Mouse (Mus musculus) heart, adult 2 months (tissue): ENCODE measurements around the gene 1810043G02Rik. TPM values are rescaled to one million over a fixed set of nuclear protein-coding genes. Genes with fewer than 3 reads are reported as not detected.
"Not testable (repeated sequence)": the region's sequence is repeated elsewhere in the genome, so short reads cannot be mapped to it uniquely, and the experiment has no call there.

Source experiments
- DNase-seq, 2 experiments: peaks; one replicate each; pipeline ENCODE4 v3.0.0; 2021
- H3K27ac ChIP-seq: fragments of 200-600 bp; 2 replicates; pipeline ENCODE4 v1.8.1; 2022
- H3K27me3 ChIP-seq: fragments of 200-500 bp; 2 replicates; pipeline ENCODE4 v1.6.1; 2012; ENCODE audit warnings: mild to moderate bottlenecking, low read length, inconsistent platforms, mixed read lengths; ENCODE audit not compliant: control insufficient read depth, insufficient read depth
- H3K36me3 ChIP-seq: fragments of 200-500 bp; 2 replicates; pipeline ENCODE4 v1.6.1; 2012; ENCODE audit warnings: low read length, inconsistent platforms; ENCODE audit not compliant: control insufficient read depth, insufficient read depth
- H3K4me1 ChIP-seq: fragments of 200-500 bp; 2 replicates; pipeline ENCODE4 v1.6.1; 2011; ENCODE audit warnings: low read length; ENCODE audit not compliant: control insufficient read depth, insufficient read depth
- H3K4me3 ChIP-seq: fragments of 200-600 bp; 2 replicates; pipeline ENCODE4 v1.8.1; 2022
- H3K79me2 ChIP-seq: fragments of 200-500 bp; replicated peaks from 2 replicates; pipeline ENCODE4 v1.6.1; 2012; ENCODE audit warnings: mild to moderate bottlenecking, inconsistent platforms, low read length, moderate library complexity, mixed read lengths; ENCODE audit not compliant: control insufficient read depth, insufficient read depth
- H3K9ac ChIP-seq: fragments of 200-500 bp; 2 replicates; pipeline ENCODE4 v1.6.1; 2012; ENCODE audit warnings: low read depth, mild to moderate bottlenecking, control low read depth, inconsistent platforms, low read length, mixed read lengths
- CTCF ChIP-seq: fragments of 200-600 bp; IDR thresholded peaks from 2 replicates; pipeline ENCODE4 v1.8.1; 2022; ENCODE audit warnings: antibody characterized with exemption, mild to moderate bottlenecking, moderate library complexity
- EP300 ChIP-seq: fragments of 200-500 bp; IDR thresholded peaks from 2 replicates; pipeline ENCODE4 v1.6.1; 2011; ENCODE audit warnings: low read depth, low read length, control low read depth; ENCODE audit not compliant: insufficient read depth
- POLR2A ChIP-seq: fragments of 200-500 bp; IDR thresholded peaks from 2 replicates; pipeline ENCODE4 v1.6.1; 2011; ENCODE audit warnings: mild to moderate bottlenecking, low read depth, low read length, control low read depth; ENCODE audit not compliant: insufficient read depth
- WGBS: fragments of 180-500 bp; shearing (Covaris S2); methylation state at CpG from one replicate; pipeline ENCODE4 v1.1.7; 2018; 5-methylcytosine and 5-hydroxymethylcytosine counted together
- intact Hi-C: fragments of 180-260 bp; cut with DNase I; formaldehyde crosslinking; loops from one replicate; pipeline ENCODE4 v1.15.1; 2025
- long read RNA-seq: library from polyadenylated mRNA; stranded (forward); transcript quantifications from one replicate; pipeline ENCODE4 v2.0.0, GENCODE M21; 2021
- polyA plus RNA-seq: library from polyadenylated mRNA; depleted of rRNA; stranded (reverse); fragments of >200 nt; gene quantifications from 2 replicates; pipeline ENCODE4 v1.2.3, GENCODE M21; 2012; rRNA removed
- total RNA-seq, 2 experiments: library from RNA; stranded (reverse); gene quantifications; 2 replicates each; pipeline ENCODE4 v1.2.3; 2021

Gene 1810043G02Rik
- 10 to 100 TPM in 1 of 2 experiments, 1 to 10 TPM in 1; 8.9 to 10.7 TPM for total RNA-seq
- 21.7 and 24.9 TPM in 2 replicates for polyA plus RNA-seq
- long read RNA-seq: 0 reads

DNA sequence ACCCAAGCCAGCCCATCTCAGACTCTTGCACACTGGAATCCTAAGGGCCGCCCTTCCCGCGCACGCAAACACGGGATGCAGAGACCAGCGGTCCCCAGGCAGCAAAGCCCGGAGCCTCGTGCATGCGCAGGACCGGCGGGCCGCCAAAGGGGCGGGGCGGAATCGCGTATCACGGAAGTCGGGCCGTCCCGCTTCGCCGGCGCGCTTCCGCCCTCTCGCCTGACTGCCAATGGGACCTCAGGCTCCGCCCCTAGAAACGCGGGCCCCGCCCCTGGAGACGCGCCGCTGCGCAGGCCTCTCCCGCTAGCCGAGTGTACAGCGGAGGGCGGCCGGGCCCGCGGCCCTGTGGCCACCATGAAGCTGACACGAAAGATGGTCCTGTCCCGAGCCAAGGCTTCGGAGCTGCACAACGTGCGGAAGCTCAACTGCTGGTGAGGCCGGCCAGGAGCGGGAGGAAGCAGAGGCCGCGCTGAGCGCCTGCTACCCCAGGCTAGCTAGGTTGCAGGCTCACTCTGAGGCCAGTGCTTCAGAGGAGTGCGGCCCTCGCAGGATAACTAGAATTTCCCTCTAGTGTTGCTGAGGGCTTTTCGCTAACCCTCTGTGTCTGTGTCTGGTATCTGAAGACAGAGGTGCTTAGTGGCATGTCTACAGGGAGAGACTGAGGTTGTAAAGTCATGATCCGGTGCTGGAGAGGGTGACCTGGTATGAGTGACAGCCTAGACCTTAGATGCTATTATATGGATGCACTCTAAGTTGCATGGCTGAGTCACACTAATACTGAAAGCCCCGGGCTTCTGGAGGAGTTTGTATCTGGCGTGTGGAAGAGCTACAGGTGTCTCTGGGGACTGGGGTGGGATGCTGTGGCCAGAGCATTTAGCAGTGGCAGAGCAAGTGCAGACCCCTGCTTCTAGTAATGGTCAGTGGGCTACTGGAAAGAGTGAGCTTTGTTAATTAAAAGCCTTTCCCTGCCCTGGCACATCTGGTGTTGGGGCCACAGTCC, at the start of gene 1810043G02Rik:
Gene 1810043G02Rik, plus strand, starts transcription at position 174 of the 1,000 bp plus-strand sequence.
- Histone ChIP-seq H3K79me2 (no peaks in the 10 kb centered on the region), H3K27me3 (no peaks in the 10 kb centered on the region), H3K27ac (peak within 1 kb of the TSS; percentile 69), H3K4me3 (peak within 1 kb of the TSS; percentile 85), H3K9ac (peak within 1 kb of the TSS; percentile 92), H3K4me1 (peaks cover 1% of the 10 kb centered on the region; the same call in 1 of the 2 replicates), H3K36me3 (no peaks in the 10 kb centered on the region)
- DNase-seq: peak; percentile 99 to 100
- intact Hi-C loops: no loop called here
- WGBS: 1% methylated on average over 56 of the region's 57 CpGs
- 0 out of 2 replicates have a peak, but pooled peaks have one; percentile 45 for TF ChIP-seq EP300
- peak; percentile 64 for TF ChIP-seq POLR2A
- TF ChIP-seq CTCF: no peak

DNA sequence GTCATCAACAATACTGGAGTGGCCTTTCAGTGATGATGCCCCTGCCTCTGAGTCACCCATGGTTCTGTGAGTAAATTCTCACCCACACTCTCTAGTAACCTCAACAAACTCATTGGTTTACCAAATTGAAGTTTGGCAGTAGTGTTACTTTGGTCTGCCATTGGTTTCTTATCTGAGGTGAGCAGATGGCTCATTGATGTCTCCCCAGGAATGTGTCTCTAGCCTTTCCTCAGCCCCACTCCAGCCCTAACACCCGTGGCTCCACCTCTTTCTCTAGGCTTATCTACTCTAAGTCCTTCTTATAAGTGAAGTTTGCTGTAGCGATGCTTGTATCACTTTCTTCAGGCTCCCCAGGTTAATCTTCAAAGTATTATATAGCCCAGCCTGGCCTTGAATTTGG, 38.6 kb upstream of the 1810043G02Rik start:
- no peak overlapping the region for H3K4me3 ChIP-seq
- H3K79me2 ChIP-seq: no peaks in the 10 kb centered on the region
- intact Hi-C loops: no loop called here
- H3K27ac ChIP-seq: no peak overlapping the region
- DNase-seq: no peak
- H3K27me3 ChIP-seq: no peaks in the 10 kb centered on the region
- TF ChIP-seq POLR2A (no peak), CTCF (no peak), EP300 (no peak)
- 50% methylated on average over 2 of the region's 2 CpGs for WGBS
- no peak overlapping the region for H3K9ac ChIP-seq
- H3K36me3 ChIP-seq: no peaks in the 10 kb centered on the region
- H3K4me1 ChIP-seq: no peaks in the 10 kb centered on the region

DNA sequence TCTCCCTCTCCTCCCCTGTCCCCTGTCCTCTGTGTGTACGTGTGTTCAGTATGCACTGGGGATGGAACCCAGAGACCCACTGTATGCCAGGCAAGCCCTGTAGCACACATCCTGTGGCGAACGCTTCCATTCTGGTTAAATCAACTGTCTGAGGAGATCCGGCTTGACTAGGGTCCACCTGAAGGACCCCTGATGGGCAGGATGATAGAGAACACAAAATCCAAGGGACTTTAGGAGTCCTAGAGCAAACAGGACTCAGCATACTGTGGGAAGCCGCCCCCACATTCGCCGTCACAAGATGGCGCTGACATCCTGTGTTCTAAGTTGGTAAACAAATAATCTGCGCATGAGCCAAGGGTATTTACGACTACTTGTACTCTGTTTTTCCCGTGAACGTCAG, 27.9 kb upstream of the 1810043G02Rik start:
- H3K9ac ChIP-seq, H3K79me2 ChIP-seq, H3K4me3 ChIP-seq, H3K36me3 ChIP-seq, intact Hi-C loops, H3K27ac ChIP-seq, DNase-seq, H3K27me3 ChIP-seq, H3K4me1 ChIP-seq: not testable (repeated sequence)
- 92% methylated on average over 10 of the region's 12 CpGs for WGBS

DNA sequence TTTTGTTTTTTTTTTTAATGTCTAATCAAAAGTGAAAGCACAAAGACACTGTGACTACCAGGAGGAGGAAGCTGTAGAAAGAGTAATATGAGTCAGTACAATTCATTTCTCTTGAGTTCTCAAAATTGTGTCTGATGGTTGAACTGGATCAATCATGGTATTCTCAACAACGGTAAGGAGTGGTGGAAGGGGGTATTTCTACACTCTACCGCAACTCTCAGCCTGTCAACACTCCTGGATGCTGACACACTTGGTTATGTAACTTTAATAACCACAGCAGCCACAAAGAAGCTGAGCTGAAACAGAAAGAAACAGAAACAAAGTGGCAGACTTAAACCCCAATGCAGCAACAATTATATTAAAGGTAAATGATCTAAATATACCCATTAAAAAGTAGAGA, 15.6 kb upstream of the 1810043G02Rik start:
- Histone ChIP-seq H3K4me3 (no peak overlapping the region), H3K4me1 (no peaks in the 10 kb centered on the region), H3K79me2 (no peaks in the 10 kb centered on the region), H3K9ac (no peak overlapping the region), H3K27ac (no peak overlapping the region), H3K36me3 (no peaks in the 10 kb centered on the region), H3K27me3 (no peaks in the 10 kb centered on the region)
- WGBS: 64% methylated on average over 2 of the region's 2 CpGs
- TF ChIP-seq EP300 (no peak), CTCF (no peak), POLR2A (no peak)
- intact Hi-C loops: no loop called here
- no peak for DNase-seq

DNA sequence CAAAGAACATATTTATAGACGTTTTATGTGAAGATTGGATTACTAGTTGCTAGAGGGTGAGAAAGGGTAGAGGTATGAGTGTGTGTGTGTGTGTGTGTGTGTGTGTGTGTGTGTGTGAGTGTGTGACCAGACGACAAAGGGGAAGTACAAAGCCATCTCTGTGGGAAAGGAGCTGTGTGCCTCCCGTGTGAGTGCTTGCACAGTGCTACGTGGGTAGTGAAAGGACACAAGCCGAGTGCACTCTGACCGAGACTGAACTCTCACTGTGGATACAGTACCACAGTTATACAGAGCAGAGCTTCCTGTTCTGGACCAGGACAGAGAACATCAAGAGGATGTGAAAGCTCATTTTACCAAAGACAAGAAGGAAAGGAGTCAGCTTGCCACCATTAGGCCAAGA, 14.4 kb upstream of the 1810043G02Rik start:
- Histone ChIP-seq H3K36me3 (no peaks in the 10 kb centered on the region), H3K4me1 (no peaks in the 10 kb centered on the region), H3K4me3 (no peak overlapping the region), H3K79me2 (no peaks in the 10 kb centered on the region), H3K27ac (no peak overlapping the region), H3K9ac (no peak overlapping the region), H3K27me3 (no peaks in the 10 kb centered on the region)
- no peak for DNase-seq
- WGBS: 66% methylated on average over 6 of the region's 6 CpGs
- TF ChIP-seq CTCF: no peak
- TF ChIP-seq EP300: no peak
- no peak for TF ChIP-seq POLR2A
- intact Hi-C loops: no loop called here
